ENCODE assay signal across 20 mouse cellular contexts in genomic region chr7:57293564-57293963, GRCm38 (mm10).
DNase-seq lines count a peak whose midpoint lies in the region; ATAC-seq and TF ChIP-seq lines count a peak whose summit lies in the region.
"Had no signal": no experiment of that assay in that cellular context is flagged by ENCODE, and none has a peak within 500 bp of the region (broad histone marks: within the 10 kb centered on the region; RNA-seq: fewer than 3 reads in every experiment).

No protein-coding gene starts in this region.

- H3K9me3 ChIP-seq in forebrain, postnatal 0 days (ENCODE audit: low read length) = no peaks in the 10 kb centered on the region
- H3K9me3 ChIP-seq in forebrain, embryonic 10.5 days = no peaks in the 10 kb centered on the region
- H3K9me3 ChIP-seq in neural tube, embryonic 15.5 days (replicated peaks) = no peaks in the 10 kb centered on the region
- H3K9me3 ChIP-seq: embryonic facial prominence, embryonic 15.5 days; heart, embryonic 10.5 days had no signal

- no peaks in the 10 kb centered on the region for H3K36me3 ChIP-seq in forebrain, postnatal 0 days (ENCODE audit: insufficient read depth)
- H3K36me3 ChIP-seq in forebrain, embryonic 10.5 days (replicated peaks) = no peaks in the 10 kb centered on the region
- no peaks in the 10 kb centered on the region for H3K36me3 ChIP-seq in neural tube, embryonic 15.5 days
- H3K36me3 ChIP-seq: embryonic facial prominence, embryonic 15.5 days; heart, embryonic 10.5 days had no signal

- H3K27me3 ChIP-seq in forebrain, postnatal 0 days (ENCODE audit: insufficient read depth, low read length) = no peaks in the 10 kb centered on the region
- H3K27me3 ChIP-seq in forebrain, embryonic 10.5 days (ENCODE audit: poor library complexity, severe bottlenecking) = no peaks in the 10 kb centered on the region
- no peaks in the 10 kb centered on the region for H3K27me3 ChIP-seq in neural tube, embryonic 15.5 days (replicated peaks)
- H3K27me3 ChIP-seq: embryonic facial prominence, embryonic 15.5 days had no signal

- TF ChIP-seq CTCF in forebrain, postnatal 0 days (IDR thresholded peaks at IDR 0.05; ENCODE audit: low read depth) = no peak

- ATAC-seq in forebrain, postnatal 0 days = peak; percentile 86
- no peak for ATAC-seq in neural tube, embryonic 15.5 days (ENCODE audit: low FRiP score)
- ATAC-seq: intestine, embryonic 16.5 days had no signal

- no peak overlapping the region for H3K27ac ChIP-seq in forebrain, postnatal 0 days (ENCODE audit: low read depth, low read length)
- H3K27ac ChIP-seq in forebrain, embryonic 10.5 days = no peak overlapping the region
- no peak overlapping the region for H3K27ac ChIP-seq in neural tube, embryonic 15.5 days (replicated peaks)
- H3K27ac ChIP-seq: embryonic facial prominence, embryonic 15.5 days; gastrocnemius, adult 2 months; heart, embryonic 10.5 days; hindbrain, embryonic 14.5 days had no signal

- H3K4me2 ChIP-seq in forebrain, postnatal 0 days (ENCODE audit: low read depth) = no peak overlapping the region
- no peak overlapping the region for H3K4me2 ChIP-seq in neural tube, embryonic 15.5 days
- H3K4me2 ChIP-seq: embryonic facial prominence, embryonic 15.5 days; hindbrain, embryonic 14.5 days had no signal

- H3K9ac ChIP-seq in forebrain, postnatal 0 days = no peak overlapping the region
- no peak overlapping the region for H3K9ac ChIP-seq in neural tube, embryonic 15.5 days (replicated peaks)
- H3K9ac ChIP-seq: embryonic facial prominence, embryonic 15.5 days; hindbrain, embryonic 14.5 days had no signal

- no peak overlapping the region for H3K4me3 ChIP-seq in forebrain, postnatal 0 days (ENCODE audit: low read depth, low read length)
- H3K4me3 ChIP-seq in forebrain, embryonic 10.5 days = no peak overlapping the region
- no peak overlapping the region for H3K4me3 ChIP-seq in neural tube, embryonic 15.5 days (replicated peaks)
- H3K4me3 ChIP-seq: embryonic facial prominence, embryonic 15.5 days; erythroblast, embryonic 14.5 days; gastrocnemius, adult 2 months; heart, embryonic 10.5 days had no signal

- 71% methylated on average over 6 of the region's 6 CpGs for WGBS in forebrain, postnatal 0 days
- 91% methylated on average over 6 of the region's 6 CpGs for WGBS in forebrain, embryonic 10.5 days
- WGBS in neural tube, embryonic 15.5 days = 91% methylated on average over 6 of the region's 6 CpGs

- peak; percentile 60 for DNase-seq in forebrain, postnatal 0 days
- DNase-seq in forebrain, embryonic 10.5 days (ENCODE audit: extremely low spot score, low spot score) = no peak
- peak; percentile 23 to 60 for DNase-seq in layer of hippocampus, postnatal 14 days (ENCODE audit: low spot score in 2 of 2)
- DNase-seq in layer of hippocampus, adult 18-20 months (ENCODE audit: low spot score in 2 of 2) = no peak
- DNase-seq in cerebellum, adult 8-10 months = peak; percentile 2
- peak; percentile 15 for DNase-seq in cerebellum, adult 9-11 months
- DNase-seq in urinary bladder, postnatal 36 days (ENCODE audit: low spot score in 2 of 2) = no peak
- DNase-seq: adrenal gland, adult 2 months; adrenal gland, postnatal 25 days; embryo, embryonic 11 days; gastrocnemius, adult 2 months; gastrocnemius, postnatal 36 days; heart, adult 18-20 months; heart, postnatal 10 days had no signal

- H3K4me1 ChIP-seq in forebrain, postnatal 0 days (ENCODE audit: insufficient read depth) = no peaks in the 10 kb centered on the region
- H3K4me1 ChIP-seq in forebrain, embryonic 10.5 days = no peaks in the 10 kb centered on the region
- no peaks in the 10 kb centered on the region for H3K4me1 ChIP-seq in neural tube, embryonic 15.5 days
- H3K4me1 ChIP-seq: embryonic facial prominence, embryonic 15.5 days; heart, embryonic 10.5 days had no signal

Comparison
In these comparisons a context has a peak if more than half of its experiments do, and no peak if none do; other contexts are left out.
1. DNase-seq: peak in forebrain, postnatal 0 days (single experiment), layer of hippocampus, postnatal 14 days (2 of 2), cerebellum, adult 8-10 months (single experiment) and cerebellum, adult 9-11 months (single experiment); none in forebrain, embryonic 10.5 days (single experiment), layer of hippocampus, adult 18-20 months (0 of 2) and urinary bladder, postnatal 36 days (0 of 2).